Mouse (Mus musculus): ENCODE measurements around the gene Polr2e. TPM values are rescaled to one million over a fixed set of nuclear protein-coding genes. Genes with fewer than 3 reads are reported as not detected.

The Polr2e gene
- total and polyA plus RNA-seq, 2 experiments: 26.4 to 74.6 TPM

- Histone ChIP-seq H3K36me3 (ENCODE audit: control insufficient read depth, insufficient read depth, low read length) (peaks cover under 1% of the 10 kb centered on the region; the same call in 1 of the 2 replicates), H3K9ac (ENCODE audit: low read depth, low read length) (no peak overlapping the region), H3K27ac (replicated peaks; ENCODE audit: insufficient read depth, low read depth, low read length) (no peak overlapping the region), H3K4me3 (ENCODE audit: insufficient read depth, low read depth, low read length) (no peak overlapping the region), H3K4me1 (ENCODE audit: control insufficient read depth, insufficient read depth, low read length) (peaks cover 7% of the 10 kb centered on the region; the same call in 1 of the 2 replicates), H3K79me2 (ENCODE audit: control insufficient read depth, insufficient read depth, low read length) (no peaks in the 10 kb centered on the region), H3K27me3 (ENCODE audit: control insufficient read depth, insufficient read depth, low read length) (no peaks in the 10 kb centered on the region)
- no peak for DNase-seq (ENCODE audit: extremely low read depth, low read depth, low spot score)
- TF ChIP-seq CTCF (IDR thresholded peaks at IDR 0.05; ENCODE audit: low read depth, low read length) (no peak), POLR2A (IDR thresholded peaks at IDR 0.05; ENCODE audit: extremely low read depth, insufficient read depth, low read length) (no peak)
- 90% methylated on average over 17 of the region's 17 CpGs for WGBS
These were observed 8.9 kb downstream of the Polr2e start for GRCm38 (mm10) chr10:80030736-80031135.

DNA sequence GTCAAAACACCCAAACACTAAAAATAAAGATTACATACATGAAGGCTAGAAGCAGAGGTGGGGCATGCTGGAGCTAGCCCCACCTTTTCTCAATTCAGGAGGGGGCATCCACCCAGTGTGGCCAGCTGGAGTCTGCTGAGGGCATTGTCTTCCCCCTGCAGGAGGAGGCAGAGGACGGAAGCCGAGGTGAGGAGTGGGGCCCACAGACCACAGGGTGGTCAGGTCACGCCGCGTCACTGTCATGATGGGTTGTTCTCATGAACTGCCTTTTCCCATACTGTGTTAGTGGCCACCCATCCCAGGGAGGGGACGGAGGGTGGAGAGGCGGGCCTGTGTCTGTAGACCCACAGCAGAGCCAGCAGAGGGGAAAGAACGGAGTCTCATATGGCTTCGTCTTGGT lies 9.4 kb downstream of the Polr2e start:
- no peaks in the 10 kb centered on the region for H3K36me3 ChIP-seq (ENCODE audit: control insufficient read depth, insufficient read depth, low read length)
- no peak for TF ChIP-seq CTCF (IDR thresholded peaks at IDR 0.05; ENCODE audit: low read depth, low read length)
- TF ChIP-seq POLR2A (IDR thresholded peaks at IDR 0.05; ENCODE audit: extremely low read depth, insufficient read depth, low read length): no peak
- no peak for DNase-seq (ENCODE audit: extremely low read depth, low read depth, low spot score)
- no peak overlapping the region for H3K9ac ChIP-seq (ENCODE audit: low read depth, low read length)
- H3K27ac ChIP-seq (replicated peaks; ENCODE audit: insufficient read depth, low read depth, low read length): no peak overlapping the region
- no peaks in the 10 kb centered on the region for H3K79me2 ChIP-seq (ENCODE audit: control insufficient read depth, insufficient read depth, low read length)
- H3K4me3 ChIP-seq (ENCODE audit: insufficient read depth, low read depth, low read length): no peak overlapping the region
- 89% methylated on average over 9 of the region's 9 CpGs for WGBS
- H3K4me1 ChIP-seq (ENCODE audit: control insufficient read depth, insufficient read depth, low read length): peaks cover 7% of the 10 kb centered on the region; the same call in 1 of the 2 replicates
- H3K27me3 ChIP-seq (ENCODE audit: control insufficient read depth, insufficient read depth, low read length): no peaks in the 10 kb centered on the region

DNA sequence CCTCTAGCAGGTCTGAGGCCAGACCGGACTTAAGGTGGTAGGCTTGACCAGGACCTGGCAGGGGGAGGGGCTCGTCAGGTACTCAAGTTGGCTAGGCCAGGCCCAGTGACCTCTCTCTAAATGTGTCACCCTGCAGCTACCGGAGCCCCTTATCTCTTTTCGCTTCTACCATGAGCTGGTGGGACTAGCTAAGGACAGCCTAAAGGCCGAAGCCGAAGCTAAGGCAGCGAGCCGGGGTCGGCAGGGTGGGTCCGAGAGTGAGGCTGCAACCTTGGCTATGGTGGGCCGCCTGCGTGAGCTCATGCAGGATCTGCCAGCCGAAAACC lies 11.1 kb downstream of the Polr2e start:
- Histone ChIP-seq H3K4me1 (ENCODE audit: control insufficient read depth, insufficient read depth, low read length) (peaks cover 5% of the 10 kb centered on the region; the same call in 1 of the 2 replicates), H3K4me3 (ENCODE audit: insufficient read depth, low read depth, low read length) (no peak overlapping the region), H3K9ac (ENCODE audit: low read depth, low read length) (no peak overlapping the region), H3K79me2 (ENCODE audit: control insufficient read depth, insufficient read depth, low read length) (no peaks in the 10 kb centered on the region), H3K36me3 (ENCODE audit: control insufficient read depth, insufficient read depth, low read length) (no peaks in the 10 kb centered on the region), H3K27ac (replicated peaks; ENCODE audit: insufficient read depth, low read depth, low read length) (no peak overlapping the region), H3K27me3 (ENCODE audit: control insufficient read depth, insufficient read depth, low read length) (no peaks in the 10 kb centered on the region)
- DNase-seq (ENCODE audit: extremely low read depth, low read depth, low spot score): no peak
- TF ChIP-seq POLR2A (IDR thresholded peaks at IDR 0.05; ENCODE audit: extremely low read depth, insufficient read depth, low read length) (no peak), CTCF (IDR thresholded peaks at IDR 0.05; ENCODE audit: low read depth, low read length) (no peak)
- 95% methylated on average over 13 of the region's 13 CpGs for WGBS

GRCm38 (mm10) chr10:80027681-80028520 lies 11.7 kb downstream of the Polr2e start:
- no peaks in the 10 kb centered on the region for H3K36me3 ChIP-seq (ENCODE audit: control insufficient read depth, insufficient read depth, low read length)
- no peak overlapping the region for H3K27ac ChIP-seq (replicated peaks; ENCODE audit: insufficient read depth, low read depth, low read length)
- H3K4me3 ChIP-seq (ENCODE audit: insufficient read depth, low read depth, low read length): no peak overlapping the region
- TF ChIP-seq CTCF (IDR thresholded peaks at IDR 0.05; ENCODE audit: low read depth, low read length): no peak
- TF ChIP-seq POLR2A (IDR thresholded peaks at IDR 0.05; ENCODE audit: extremely low read depth, insufficient read depth, low read length): no peak
- DNase-seq (ENCODE audit: extremely low read depth, low read depth, low spot score): no peak
- 83% methylated on average over 20 of the region's 20 CpGs for WGBS
- no peak overlapping the region for H3K9ac ChIP-seq (ENCODE audit: low read depth, low read length)
- H3K79me2 ChIP-seq (ENCODE audit: control insufficient read depth, insufficient read depth, low read length): no peaks in the 10 kb centered on the region
- H3K4me1 ChIP-seq (ENCODE audit: control insufficient read depth, insufficient read depth, low read length): peaks cover 4% of the 10 kb centered on the region; the same call in 1 of the 2 replicates
- no peaks in the 10 kb centered on the region for H3K27me3 ChIP-seq (ENCODE audit: control insufficient read depth, insufficient read depth, low read length)

DNA sequence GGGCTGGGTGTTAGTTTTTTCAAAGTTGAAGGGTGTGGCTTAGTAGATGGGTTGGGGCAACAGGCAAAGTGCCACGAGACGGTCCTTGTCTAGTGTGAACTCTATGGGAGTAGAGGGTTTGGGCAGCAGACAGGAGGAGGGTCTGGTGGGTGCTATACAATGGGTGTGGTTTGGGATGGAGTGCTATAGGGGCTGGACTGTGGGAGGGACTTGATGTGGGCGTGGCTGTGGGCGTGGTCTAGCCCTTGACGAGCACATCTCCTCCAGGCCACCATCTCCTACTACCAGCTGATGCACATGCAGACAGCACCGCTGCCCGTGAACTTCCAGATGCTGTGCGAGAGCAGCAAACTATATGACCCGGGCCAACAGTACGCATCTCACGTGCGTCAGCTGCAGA lies 13.7 kb downstream of the Polr2e start:
- no peak overlapping the region for H3K4me3 ChIP-seq (ENCODE audit: insufficient read depth, low read depth, low read length)
- no peak overlapping the region for H3K27ac ChIP-seq (replicated peaks; ENCODE audit: insufficient read depth, low read depth, low read length)
- no peak for DNase-seq (ENCODE audit: extremely low read depth, low read depth, low spot score)
- H3K79me2 ChIP-seq (ENCODE audit: control insufficient read depth, insufficient read depth, low read length): no peaks in the 10 kb centered on the region
- no peaks in the 10 kb centered on the region for H3K36me3 ChIP-seq (ENCODE audit: control insufficient read depth, insufficient read depth, low read length)
- H3K9ac ChIP-seq (ENCODE audit: low read depth, low read length): no peak overlapping the region
- WGBS: 67% methylated on average over 12 of the region's 12 CpGs
- no peaks in the 10 kb centered on the region for H3K27me3 ChIP-seq (ENCODE audit: control insufficient read depth, insufficient read depth, low read length)
- TF ChIP-seq CTCF (IDR thresholded peaks at IDR 0.05; ENCODE audit: low read depth, low read length) (no peak), POLR2A (IDR thresholded peaks at IDR 0.05; ENCODE audit: extremely low read depth, insufficient read depth, low read length) (no peak)
- no peaks in the 10 kb centered on the region for H3K4me1 ChIP-seq (ENCODE audit: control insufficient read depth, insufficient read depth, low read length)

- DNase-seq (ENCODE audit: extremely low read depth, low read depth, low spot score): no peak
- Histone ChIP-seq H3K36me3 (ENCODE audit: control insufficient read depth, insufficient read depth, low read length) (no peaks in the 10 kb centered on the region), H3K9ac (ENCODE audit: low read depth, low read length) (no peak overlapping the region), H3K4me3 (ENCODE audit: insufficient read depth, low read depth, low read length) (no peak overlapping the region), H3K4me1 (ENCODE audit: control insufficient read depth, insufficient read depth, low read length) (no peaks in the 10 kb centered on the region), H3K79me2 (ENCODE audit: control insufficient read depth, insufficient read depth, low read length) (no peaks in the 10 kb centered on the region), H3K27me3 (ENCODE audit: control insufficient read depth, insufficient read depth, low read length) (no peaks in the 10 kb centered on the region), H3K27ac (replicated peaks; ENCODE audit: insufficient read depth, low read depth, low read length) (no peak overlapping the region)
- TF ChIP-seq POLR2A (IDR thresholded peaks at IDR 0.05; ENCODE audit: extremely low read depth, insufficient read depth, low read length): no peak
- 85% methylated on average over 10 of the region's 10 CpGs for WGBS
These were observed 14.1 kb downstream of the Polr2e start for GRCm38 (mm10) chr10:80025463-80025862.
